Mouse (Mus musculus) CH12.LX (cell line): ENCODE measurements around the gene Pmp22. TPM values are rescaled to one million over a fixed set of nuclear protein-coding genes. Genes with fewer than 3 reads are reported as not detected.

Experiments used
- DNase-seq: peaks from one replicate; pipeline ENCODE4 v3.0.0-alpha.2; 2013; ENCODE audit errors: extremely low read depth
- H3K27ac ChIP-seq: 2 replicates; pipeline ENCODE4 v1.5.1; 2012; ENCODE audit warnings: low read depth, mild to moderate bottlenecking, control low read depth, moderate library complexity; ENCODE audit not compliant: insufficient read depth
- H3K27me3 ChIP-seq: replicated peaks from 2 replicates; pipeline ENCODE3; 2012; ENCODE audit warnings: inconsistent platforms
- H3K36me3 ChIP-seq, 2 experiments: replicated peaks in 1 of 2; 2 replicates each; pipeline versions ENCODE3 to v1.6.1; 2012; ENCODE audit warnings: inconsistent platforms in 1 of 2, low read length in 1 of 2, mild to moderate bottlenecking in 1 of 2, mixed read lengths in 1 of 2, moderate library complexity in 1 of 2; ENCODE audit not compliant: control insufficient read depth in 1 of 2, insufficient read depth in 1 of 2
- H3K4me1 ChIP-seq, 2 experiments: 2 replicates each; pipeline ENCODE4 v1.6.1; 2012; ENCODE audit warnings: inconsistent platforms in 1 of 2, moderate library complexity in 1 of 2; ENCODE audit not compliant: insufficient read depth in 2 of 2, control insufficient read depth in 1 of 2
- H3K4me2 ChIP-seq: 2 replicates; pipeline ENCODE4 v1.6.1; 2012; ENCODE audit warnings: low read depth, mild to moderate bottlenecking, control low read depth; ENCODE audit not compliant: poor library complexity, insufficient read depth, severe bottlenecking
- H3K4me3 ChIP-seq, 3 experiments: fragments of 150-350 bp in 1 of 3; sonication (generic) in 1 of 3; replicated peaks in 1 of 3; 2 replicates each; pipeline versions ENCODE3 to v1.5.1; 2011 to 2012; ENCODE audit warnings: low read depth in 2 of 3, low read length in 2 of 3, mild to moderate bottlenecking in 2 of 3, moderate library complexity in 2 of 3, control low read depth in 1 of 3, improper control_type of control experiment in 1 of 3, inconsistent platforms in 1 of 3, mixed read lengths in 1 of 3; ENCODE audit not compliant: poor library complexity in 1 of 3
- H3K79me2 ChIP-seq: replicated peaks from 2 replicates; pipeline ENCODE4 v1.6.1; 2012; ENCODE audit warnings: mild to moderate bottlenecking, moderate library complexity; ENCODE audit not compliant: control insufficient read depth, poor library complexity, insufficient read depth, severe bottlenecking; ENCODE audit errors: extremely low read depth
- H3K9ac ChIP-seq: 2 replicates; pipeline ENCODE4 v1.6.1; 2012; ENCODE audit warnings: low read depth, mild to moderate bottlenecking, control low read depth, moderate library complexity; ENCODE audit not compliant: insufficient read depth
- H3K9me3 ChIP-seq: replicated peaks from 2 replicates; pipeline ENCODE3; 2012; ENCODE audit warnings: low read length, inconsistent platforms, mixed read lengths
- BHLHE40 ChIP-seq: IDR thresholded peaks from 2 replicates; pipeline ENCODE4 v1.6.1; 2011; ENCODE audit warnings: mild to moderate bottlenecking, low read depth, low read length, improper control_type of control experiment
- CTCF ChIP-seq, 2 experiments: IDR thresholded peaks in 1 of 2; conservative IDR thresholded peaks in 1 of 2; 2 replicates each; pipeline ENCODE4 v1.5.1; 2011 to 2012; ENCODE audit warnings: low read depth in 2 of 2, low read length in 2 of 2, improper control_type of control experiment in 1 of 2, inconsistent platforms in 1 of 2, mild to moderate bottlenecking in 1 of 2, moderate library complexity in 1 of 2
- GABPA ChIP-seq: IDR thresholded peaks from 2 replicates; pipeline ENCODE4 v1.6.1; 2012; ENCODE audit warnings: low read depth, low read length, improper control_type of control experiment, inconsistent platforms; ENCODE audit not compliant: insufficient replicate concordance
- IRF4 ChIP-seq: IDR thresholded peaks from 2 replicates; pipeline ENCODE4 v1.6.1; 2014; ENCODE audit warnings: low read depth, mild to moderate bottlenecking, inconsistent platforms, low read length, improper control_type of control experiment
- JUN ChIP-seq: IDR thresholded peaks from 2 replicates; pipeline ENCODE4 v1.6.1; 2011; ENCODE audit warnings: low read depth, mild to moderate bottlenecking, low read length, improper control_type of control experiment, moderate library complexity; ENCODE audit not compliant: insufficient read depth
- MAFK ChIP-seq: IDR thresholded peaks from 2 replicates; pipeline ENCODE4 v1.6.1; 2011; ENCODE audit warnings: low read length, improper control_type of control experiment; ENCODE audit not compliant: insufficient replicate concordance
- MAX ChIP-seq: IDR thresholded peaks from 2 replicates; pipeline ENCODE4 v1.6.1; 2011; ENCODE audit warnings: low read length, improper control_type of control experiment
- MEF2A ChIP-seq: IDR thresholded peaks from 2 replicates; pipeline ENCODE4 v1.6.1; 2014; ENCODE audit warnings: low read depth, mild to moderate bottlenecking, inconsistent platforms, low read length, improper control_type of control experiment, borderline replicate concordance
- NRF1 ChIP-seq: IDR thresholded peaks from 2 replicates; pipeline ENCODE4 v1.6.1; 2014; ENCODE audit warnings: low read depth, mild to moderate bottlenecking, inconsistent platforms, low read length, improper control_type of control experiment, moderate library complexity
- PAX5 ChIP-seq: IDR thresholded peaks from 2 replicates; pipeline ENCODE4 v1.6.1; 2012; ENCODE audit warnings: low read length, inconsistent platforms, mixed read lengths
- POLR2A ChIP-seq: IDR thresholded peaks from 2 replicates; pipeline ENCODE4 v1.6.1; 2011; ENCODE audit warnings: low read depth, mild to moderate bottlenecking, improper control_type of control experiment, low read length
- RCOR1 ChIP-seq: conservative IDR thresholded peaks from 2 replicates; pipeline ENCODE4 v1.6.1; 2012; ENCODE audit warnings: low read depth, mild to moderate bottlenecking, inconsistent platforms, low read length, improper control_type of control experiment
- SMC3 ChIP-seq: IDR thresholded peaks from 2 replicates; pipeline ENCODE4 v1.6.1; 2011; ENCODE audit warnings: low read depth, low read length, improper control_type of control experiment
- USF2 ChIP-seq: conservative IDR thresholded peaks from 2 replicates; pipeline ENCODE4 v1.6.1; 2011; ENCODE audit warnings: low read depth, low read length, improper control_type of control experiment
- ZMIZ1 ChIP-seq: IDR thresholded peaks from 2 replicates; pipeline ENCODE4 v1.6.1; 2012; ENCODE audit warnings: low read depth, mild to moderate bottlenecking, inconsistent platforms, low read length, improper control_type of control experiment
- ZNF384 ChIP-seq: IDR thresholded peaks from 2 replicates; pipeline ENCODE4 v1.6.1; 2012; ENCODE audit warnings: low read depth, low read length, improper control_type of control experiment, inconsistent platforms
- dilution Hi-C: fragments of 300-500 bp; cut with MboI; formaldehyde crosslinking; loops from 2 replicates; pipeline ENCODE4 v1.14.3; 2020; ENCODE audit warnings: low sequenced_read_pairs; ENCODE audit not compliant: extremely low pct_unique_long_range_greater_than_20kb, extremely low pct_ligation_motif_present
- in situ Hi-C: fragments of 300-500 bp; cut with MboI; formaldehyde crosslinking; loops from 3 replicates; pipeline ENCODE4 v1.14.3; 2019; ENCODE audit warnings: low sequenced_read_pairs, low pct_ligation_motif_present, low pct_unique_long_range_greater_than_20kb, mixed read lengths
- polyA plus RNA-seq: library from polyadenylated mRNA; unstranded; fragments of >175 nt; gene quantifications from 2 replicates; pipeline ENCODE4 v1.2.1, GENCODE M21; 2012; ENCODE audit warnings: low read depth; ENCODE audit not compliant: insufficient read length
- total RNA-seq, 2 experiments: library from RNA; depleted of rRNA; stranded (reverse); fragments of 300-350 nt in 1 of 2; fragments of >200 nt in 1 of 2; gene quantifications; 2 replicates each; pipeline ENCODE4 v1.2.3; 2012 to 2014

The Pmp22 gene
- total and polyA plus RNA-seq, 3 experiments, result not detected

DNA sequence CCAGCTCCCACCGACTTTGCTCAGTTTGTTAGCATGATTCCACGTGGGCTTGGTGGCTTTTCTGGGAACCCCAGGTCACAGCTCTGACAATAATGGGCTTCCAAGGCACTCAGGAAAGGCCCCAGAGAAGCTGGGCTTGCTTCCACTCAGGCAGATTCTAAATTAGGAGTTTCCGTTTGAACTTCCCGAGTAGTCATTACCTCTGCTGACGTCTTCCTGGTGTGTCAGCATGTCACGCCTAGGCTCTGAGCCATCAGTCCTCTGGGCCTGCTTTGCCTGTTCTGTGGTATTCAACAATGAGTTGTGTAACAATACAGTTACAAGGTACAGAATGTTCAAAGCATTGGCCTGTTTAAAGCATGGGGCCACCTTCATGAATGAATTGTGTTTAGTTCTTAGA lies 7.4 kb downstream of the Pmp22 start:
- H3K4me1 ChIP-seq, result peaks cover 0 to 16% of the 10 kb centered on the region in 2 experiments; a peak in 2 of 4 replicates
- DNase-seq, result no peak
- H3K79me2 ChIP-seq, result no peaks in the 10 kb centered on the region
- no peaks in the 10 kb centered on the region for H3K9me3 ChIP-seq
- H3K27me3 ChIP-seq, result peaks cover 7% of the 10 kb centered on the region
- no peak overlapping the region for H3K4me3 ChIP-seq
- dilution Hi-C loops (no loop called here), in situ Hi-C loops (no loop called here)
- H3K36me3 ChIP-seq, result no peaks in the 10 kb centered on the region
- H3K9ac ChIP-seq, result no peak overlapping the region
- no peak overlapping the region for H3K4me2 ChIP-seq
- H3K27ac ChIP-seq, result no peak overlapping the region
- TF ChIP-seq IRF4 (no peak), SMC3 (no peak), NRF1 (no peak), GABPA (no peak), ZMIZ1 (no peak), CTCF (conservative IDR thresholded peaks at IDR 0.05 in 1 of 2, IDR thresholded peaks at IDR 0.05 in 1 of 2; ENCODE audit: low read depth in 2 of 2, low read length in 2 of 2) (no peak), BHLHE40 (no peak), ZNF384 (no peak), USF2 (no peak)

DNA sequence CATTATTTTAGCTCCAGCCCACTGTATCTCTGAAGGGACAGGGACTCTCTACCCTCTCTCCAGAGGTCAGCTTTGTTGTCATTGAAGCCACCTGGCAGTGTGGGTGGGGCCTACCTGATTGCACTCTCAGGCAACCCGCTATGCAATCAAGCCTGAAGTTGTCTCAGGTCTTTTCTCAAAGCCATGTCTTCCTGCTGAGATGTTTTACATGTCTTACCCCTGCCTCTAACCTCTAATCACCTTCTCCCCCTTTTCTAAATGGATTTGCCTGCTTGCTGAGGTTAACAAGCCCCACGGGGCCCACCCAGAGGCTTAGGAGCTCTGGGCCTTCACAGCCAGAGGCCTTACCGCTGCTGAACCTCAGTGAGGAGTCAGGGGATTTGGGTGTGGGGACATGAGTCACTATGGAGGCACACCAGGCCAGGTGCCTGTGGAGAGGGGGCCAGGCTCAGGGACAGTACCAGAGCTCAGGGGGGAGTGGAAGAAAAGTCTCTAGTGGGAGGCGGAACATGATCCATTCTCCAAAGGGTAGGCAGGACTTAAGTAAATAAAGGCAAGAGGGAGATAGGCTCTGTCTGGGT lies 8.1 kb downstream of the Pmp22 start:
- Histone ChIP-seq H3K9ac (no peak overlapping the region), H3K27ac (no peak overlapping the region), H3K27me3 (peaks cover 7% of the 10 kb centered on the region), H3K4me3 (no peak overlapping the region), H3K4me2 (no peak overlapping the region), H3K4me1 (peaks cover 0 to 16% of the 10 kb centered on the region in 2 experiments; a peak in 2 of 4 replicates), H3K79me2 (no peaks in the 10 kb centered on the region), H3K9me3 (no peaks in the 10 kb centered on the region), H3K36me3 (no peaks in the 10 kb centered on the region)
- DNase-seq, result peak; percentile 33
- dilution Hi-C loops (no loop called here), in situ Hi-C loops (no loop called here)
- TF ChIP-seq MAX, result no peak
- no peak for TF ChIP-seq MEF2A
- no peak for TF ChIP-seq PAX5
- no peak for TF ChIP-seq IRF4
- no peak for TF ChIP-seq ZMIZ1
- no peak for TF ChIP-seq MAFK
- no peak for TF ChIP-seq GABPA
- no peak for TF ChIP-seq RCOR1
- TF ChIP-seq CTCF (conservative IDR thresholded peaks at IDR 0.05 in 1 of 2, IDR thresholded peaks at IDR 0.05 in 1 of 2; ENCODE audit: low read depth in 2 of 2, low read length in 2 of 2), result no peak
- TF ChIP-seq JUN, result no peak
- TF ChIP-seq POLR2A, result no peak
